Comparison of ENCODE assay signal across 10 mouse cellular contexts in the genomic region with DNA sequence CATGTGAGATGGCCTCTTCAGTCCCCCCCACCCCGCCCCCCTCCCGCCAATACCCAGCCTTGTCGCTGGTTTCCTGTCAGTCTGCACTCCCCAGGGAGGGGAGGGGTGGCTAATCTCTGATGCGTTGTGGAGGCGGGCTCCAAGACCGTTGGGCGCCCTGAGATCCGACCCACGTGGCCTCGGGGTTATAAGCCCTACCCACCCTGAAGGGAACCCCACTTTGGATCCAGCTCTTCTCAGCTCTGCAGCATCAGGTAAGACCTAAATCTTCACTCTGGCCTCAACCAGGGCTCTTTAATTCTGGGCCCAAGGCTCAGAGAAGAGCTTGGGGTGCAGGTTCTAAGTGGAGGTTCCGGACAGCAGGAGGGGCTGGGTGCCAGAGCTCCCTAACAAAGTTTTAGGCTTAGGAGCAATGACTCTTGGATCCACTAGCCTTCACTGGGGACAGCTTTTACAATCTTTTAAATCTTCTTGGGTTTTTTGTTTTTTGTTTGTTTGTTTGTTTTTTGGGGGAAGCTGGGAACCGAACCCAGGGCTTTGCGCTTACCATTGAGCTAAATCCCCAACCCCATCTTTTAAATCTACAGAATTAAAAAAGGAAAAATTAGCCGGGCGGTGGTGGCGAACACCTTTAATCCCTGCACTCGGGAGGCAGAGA. TPM values are rescaled to one million over a fixed set of nuclear protein-coding genes. Genes with fewer than 3 reads are reported as not detected.
DNase-seq lines count a peak whose midpoint lies in the region; ATAC-seq and TF ChIP-seq lines count a peak whose summit lies in the region.
"Had no signal": no experiment of that assay in that cellular context is flagged by ENCODE, and none has a peak within 500 bp of the region (broad histone marks: within the 10 kb centered on the region; RNA-seq: fewer than 3 reads in every experiment).

No protein-coding gene starts in this region.

- intact Hi-C loops in gastrocnemius, adult 2 months (cut with DNase I): no loop called here

- no peak overlapping the region for H3K4me2 ChIP-seq in forebrain, embryonic 14.5 days (ENCODE audit: low read length)
- H3K4me2 ChIP-seq in forebrain, postnatal 0 days (ENCODE audit: low read depth): no peak overlapping the region
- H3K4me2 ChIP-seq: hindbrain, embryonic 15.5 days had no signal

- DNase-seq in forebrain, embryonic 10.5 days (ENCODE audit: extremely low spot score, low spot score): no peak
- DNase-seq in forebrain, embryonic 14.5 days (ENCODE audit: low spot score): no peak
- peak; percentile 98 for DNase-seq in CD4-positive, CD25-positive, alpha-beta regulatory T cell, adult 2 months (ENCODE audit: low read depth, low spot score)
- DNase-seq in gastrocnemius, adult 2 months: peak; percentile 53
- DNase-seq in liver, adult 2 months (ENCODE audit: extremely low read depth, low read depth, low spot score): peak; percentile 43
- peak; percentile 97 to 98 for DNase-seq in natural killer cell, adult 2 months (ENCODE audit: low spot score in 2 of 2)
- no peak for DNase-seq in urinary bladder, postnatal 10 days (ENCODE audit: low spot score)
- no peak for DNase-seq in forebrain, postnatal 0 days

- TF ChIP-seq CTCF in gastrocnemius, adult 2 months (IDR thresholded peaks at IDR 0.05): no peak
- TF ChIP-seq CTCF in liver, adult 2 months (IDR thresholded peaks at IDR 0.05; ENCODE audit: low read depth, low read length): no peak
- no peak for TF ChIP-seq CTCF in forebrain, postnatal 0 days (IDR thresholded peaks at IDR 0.05; ENCODE audit: low read depth)

- H3K27ac ChIP-seq in forebrain, embryonic 10.5 days: peak overlapping the region; percentile 11; the same call in 1 of the 2 replicates
- no peak overlapping the region for H3K27ac ChIP-seq in forebrain, embryonic 14.5 days (ENCODE audit: low read depth, low read length)
- peak overlapping the region; percentile 38; the same call in 1 of the 2 replicates for H3K27ac ChIP-seq in gastrocnemius, adult 2 months
- no peak overlapping the region for H3K27ac ChIP-seq in liver, adult 2 months (replicated peaks; ENCODE audit: insufficient read depth, low read depth, low read length)
- H3K27ac ChIP-seq in forebrain, postnatal 0 days (ENCODE audit: low read depth, low read length): no peak overlapping the region
- H3K27ac ChIP-seq: hindbrain, embryonic 15.5 days had no signal

- 0 out of 2 replicates have a peak, but pooled peaks cover 3% of the 10 kb centered on the region for H3K79me2 ChIP-seq in liver, adult 2 months (ENCODE audit: control insufficient read depth, insufficient read depth, low read length)

- no peak overlapping the region for H3K9ac ChIP-seq in forebrain, embryonic 14.5 days (ENCODE audit: low read length)
- no peak overlapping the region; the same call in 1 of the 2 replicates for H3K9ac ChIP-seq in liver, adult 2 months (ENCODE audit: low read depth, low read length)
- H3K9ac ChIP-seq in forebrain, postnatal 0 days: no peak overlapping the region
- H3K9ac ChIP-seq: hindbrain, embryonic 15.5 days had no signal

- 87% methylated on average over 17 of the region's 17 CpGs for WGBS in forebrain, embryonic 10.5 days
- WGBS in forebrain, embryonic 14.5 days: 83% methylated on average over 17 of the region's 17 CpGs
- WGBS in liver, adult 2 months: 70% methylated on average over 17 of the region's 17 CpGs
- 78% methylated on average over 17 of the region's 17 CpGs for WGBS in forebrain, postnatal 0 days

- TF ChIP-seq POLR2A in liver, adult 2 months (IDR thresholded peaks at IDR 0.05; ENCODE audit: extremely low read depth, insufficient read depth, low read length): peak; percentile 30; the same call in 1 of the 2 replicates

- H3K4me1 ChIP-seq in forebrain, embryonic 10.5 days: peaks cover 16% of the 10 kb centered on the region
- H3K4me1 ChIP-seq in forebrain, embryonic 14.5 days (ENCODE audit: control insufficient read depth, insufficient read depth, low read length): no peaks in the 10 kb centered on the region; the same call in 1 of the 2 replicates
- H3K4me1 ChIP-seq in liver, adult 2 months (ENCODE audit: control insufficient read depth, insufficient read depth, low read length): no peaks in the 10 kb centered on the region
- H3K4me1 ChIP-seq in forebrain, postnatal 0 days (ENCODE audit: insufficient read depth): 0 out of 2 replicates have a peak, but pooled peaks cover 10% of the 10 kb centered on the region

- peaks cover 14% of the 10 kb centered on the region for H3K27me3 ChIP-seq in forebrain, embryonic 10.5 days (ENCODE audit: poor library complexity, severe bottlenecking)
- no peaks in the 10 kb centered on the region for H3K27me3 ChIP-seq in forebrain, embryonic 14.5 days (replicated peaks; ENCODE audit: control insufficient read depth, insufficient read depth, low read length)
- no peaks in the 10 kb centered on the region for H3K27me3 ChIP-seq in liver, adult 2 months (ENCODE audit: control insufficient read depth, insufficient read depth, low read length)
- H3K27me3 ChIP-seq in forebrain, postnatal 0 days (ENCODE audit: insufficient read depth, low read length): no peaks in the 10 kb centered on the region
- H3K27me3 ChIP-seq: hindbrain, embryonic 15.5 days; Patski had no signal

- peak overlapping the region; percentile 33; the same call in 1 of the 2 replicates for H3K4me3 ChIP-seq in forebrain, embryonic 10.5 days
- no peak overlapping the region for H3K4me3 ChIP-seq in forebrain, embryonic 14.5 days (ENCODE audit: low read depth, low read length)
- peak overlapping the region; percentile 57 for H3K4me3 ChIP-seq in gastrocnemius, adult 2 months
- peak overlapping the region; percentile 75; the same call in 1 of the 2 replicates for H3K4me3 ChIP-seq in liver, adult 2 months (ENCODE audit: insufficient read depth, low read depth, low read length)
- no peak overlapping the region for H3K4me3 ChIP-seq in forebrain, postnatal 0 days (ENCODE audit: low read depth, low read length)
- H3K4me3 ChIP-seq: hindbrain, embryonic 15.5 days had no signal

- H3K36me3 ChIP-seq in forebrain, embryonic 10.5 days (replicated peaks): no peaks in the 10 kb centered on the region
- no peaks in the 10 kb centered on the region for H3K36me3 ChIP-seq in forebrain, embryonic 14.5 days (ENCODE audit: control insufficient read depth, insufficient read depth, low read length)
- H3K36me3 ChIP-seq in liver, adult 2 months (ENCODE audit: control insufficient read depth, insufficient read depth, low read length): no peaks in the 10 kb centered on the region
- no peaks in the 10 kb centered on the region for H3K36me3 ChIP-seq in forebrain, postnatal 0 days (ENCODE audit: insufficient read depth)
- H3K36me3 ChIP-seq: hindbrain, embryonic 15.5 days had no signal

- ATAC-seq in forebrain, embryonic 14.5 days: no peak
- no peak for ATAC-seq in forebrain, postnatal 0 days
- ATAC-seq: Patski had no signal

- no peaks in the 10 kb centered on the region for H3K9me3 ChIP-seq in forebrain, embryonic 10.5 days
- H3K9me3 ChIP-seq in forebrain, embryonic 14.5 days (replicated peaks; ENCODE audit: control insufficient read depth, low read length): no peaks in the 10 kb centered on the region
- H3K9me3 ChIP-seq in forebrain, postnatal 0 days (ENCODE audit: low read length): no peaks in the 10 kb centered on the region
- H3K9me3 ChIP-seq: hindbrain, embryonic 15.5 days had no signal

RNA-seq across cellular contexts. Expression of gene Tspoap1, which starts 4.9 kb away (rescaled TPM):
- 11.0 and 11.1 TPM in 2 replicates for polyA plus RNA-seq in forebrain, embryonic 10.5 days (2016; fragmentation: Nextera tagmentation; extraction: Ambion mirVana)
- polyA plus RNA-seq in forebrain, embryonic 14.5 days (2014; fragmentation: Nextera tagmentation; extraction: Ambion mirVana): 13.5 and 20.2 TPM in 2 replicates
- total RNA-seq in gastrocnemius, adult 2 months (2021): not detected
- total RNA-seq in liver, adult 2 months (2014; rRNA removed): 0.09 and 1.1 TPM in 2 replicates
- polyA plus RNA-seq in liver, adult 2 months (2012; rRNA removed): 0.26 and 0.37 TPM in 2 replicates
- total RNA-seq in forebrain, postnatal 0 days (2014; rRNA removed): 119 and 199 TPM in 2 replicates
- 10.5 and 20.1 TPM in 2 replicates for polyA plus RNA-seq in forebrain, postnatal 0 days (2015; fragmentation: Nextera tagmentation; extraction: Ambion mirVana)

RNA-seq across cellular contexts. Expression of gene Supt4a, which starts 18.1 kb away (rescaled TPM):
- polyA plus RNA-seq in forebrain, embryonic 10.5 days (2016; fragmentation: Nextera tagmentation; extraction: Ambion mirVana): 153 and 160 TPM in 2 replicates
- polyA plus RNA-seq in forebrain, embryonic 14.5 days (2014; fragmentation: Nextera tagmentation; extraction: Ambion mirVana): 160 and 203 TPM in 2 replicates
- total RNA-seq in gastrocnemius, adult 2 months (2021): 10 to 100 TPM; 36.8 TPM
- total RNA-seq in liver, adult 2 months (2014; rRNA removed): 59.9 and 63.8 TPM in 2 replicates
- 41.9 and 46.5 TPM in 2 replicates for polyA plus RNA-seq in liver, adult 2 months (2012; rRNA removed)
- 64.9 and 78.5 TPM in 2 replicates for total RNA-seq in forebrain, postnatal 0 days (2014; rRNA removed)
- 141 and 159 TPM in 2 replicates for polyA plus RNA-seq in forebrain, postnatal 0 days (2015; fragmentation: Nextera tagmentation; extraction: Ambion mirVana)

RNA-seq across cellular contexts. Expression of gene Mpo, which starts 37.9 kb away (rescaled TPM):
- 4.5 and 5.1 TPM in 2 replicates for polyA plus RNA-seq in forebrain, embryonic 10.5 days (2016; fragmentation: Nextera tagmentation; extraction: Ambion mirVana)
- 0.22 and 0.23 TPM in 2 replicates for polyA plus RNA-seq in forebrain, embryonic 14.5 days (2014; fragmentation: Nextera tagmentation; extraction: Ambion mirVana)
- total RNA-seq in gastrocnemius, adult 2 months (2021): not detected
- total RNA-seq in liver, adult 2 months (2014; rRNA removed): not detected in 2 replicates
- polyA plus RNA-seq in liver, adult 2 months (2012; rRNA removed): 0.06 TPM in 1 of 2 replicates, not detected in the other
- 0.33 and 0.46 TPM in 2 replicates for total RNA-seq in forebrain, postnatal 0 days (2014; rRNA removed)
- polyA plus RNA-seq in forebrain, postnatal 0 days (2015; fragmentation: Nextera tagmentation; extraction: Ambion mirVana): 0.21 TPM in 1 of 2 replicates, not detected in the other
- polyA plus RNA-seq: Patski had no signal

Comparison
In these comparisons a context has a peak if more than half of its experiments do, and no peak if none do; other contexts are left out.
1. H3K27ac ChIP-seq: peak in forebrain, embryonic 10.5 days (single experiment) and gastrocnemius, adult 2 months (single experiment); none in forebrain, embryonic 14.5 days (single experiment), liver, adult 2 months (single experiment) and forebrain, postnatal 0 days (single experiment).
2. H3K4me3 ChIP-seq: peak in forebrain, embryonic 10.5 days (single experiment), gastrocnemius, adult 2 months (single experiment) and liver, adult 2 months (single experiment); none in forebrain, embryonic 14.5 days (single experiment) and forebrain, postnatal 0 days (single experiment).
3. DNase-seq: peak in CD4-positive, CD25-positive, alpha-beta regulatory T cell, adult 2 months (single experiment), gastrocnemius, adult 2 months (single experiment), liver, adult 2 months (single experiment) and natural killer cell, adult 2 months (2 of 2); none in forebrain, embryonic 10.5 days (single experiment), forebrain, embryonic 14.5 days (single experiment), urinary bladder, postnatal 10 days (single experiment) and forebrain, postnatal 0 days (single experiment).